Mouse (Mus musculus): ENCODE results near the gene Nr1h3.
"Not testable (repeated sequence)": the region's sequence is repeated elsewhere in the genome, so short reads cannot be mapped to it uniquely, and the experiment has no call there.

Gene Nr1h3

GRCm38 (mm10) chr2:91202222-91202971 lies at the start of gene Nr1h3, which contains the start of gene Acp2:
Gene Nr1h3, minus strand, starts transcription at chr2:91202834.
Gene Acp2, plus strand, starts transcription at chr2:91202885.
- DNase-seq = peak; percentile 94

- DNase-seq = no peak
Measured at GRCm38 (mm10) chr2:91252001-91252400, 49.4 kb upstream of the Nr1h3 start.

GRCm38 (mm10) chr2:91248366-91248765 lies 45.7 kb upstream of the Nr1h3 start:
- no peak for DNase-seq

GRCm38 (mm10) chr2:91244557-91245228 lies 42.1 kb upstream of the Nr1h3 start:
- DNase-seq = no peak

- DNase-seq = peak; percentile 51
Measured at GRCm38 (mm10) chr2:91243416-91243815, 40.8 kb upstream of the Nr1h3 start.

- no peak for DNase-seq
Measured at GRCm38 (mm10) chr2:91242547-91242946, 39.9 kb upstream of the Nr1h3 start.

- DNase-seq = not testable (repeated sequence)
Measured at GRCm38 (mm10) chr2:91237511-91238080, 35.0 kb upstream of the Nr1h3 start.

- DNase-seq = peak; percentile 91
Measured at GRCm38 (mm10) chr2:91236601-91237510, 34.2 kb upstream of the Nr1h3 start, which contains the start of gene Ddb2. Gene Ddb2, minus strand, starts transcription at chr2:91236982.

- no peak for DNase-seq
Measured at GRCm38 (mm10) chr2:91229735-91230134, 27.1 kb upstream of the Nr1h3 start.

- no peak for DNase-seq
Measured at GRCm38 (mm10) chr2:91223614-91224013, 21.0 kb upstream of the Nr1h3 start.

GRCm38 (mm10) chr2:91220501-91220900 lies 17.9 kb upstream of the Nr1h3 start:
- DNase-seq = no peak

- DNase-seq = no peak
Measured at GRCm38 (mm10) chr2:91217032-91217431, 14.4 kb upstream of the Nr1h3 start.

GRCm38 (mm10) chr2:91213311-91213710 lies 10.7 kb upstream of the Nr1h3 start:
- DNase-seq = no peak

GRCm38 (mm10) chr2:91206254-91206775 lies 3.7 kb upstream of the Nr1h3 start:
- DNase-seq = no peak

- no peak for DNase-seq
Measured at GRCm38 (mm10) chr2:91202972-91203656, 480 bp upstream of the Nr1h3 start.

- DNase-seq = no peak
Measured at GRCm38 (mm10) chr2:91198888-91199287, 3.7 kb downstream of the Nr1h3 start.

- DNase-seq = no peak
Measured at GRCm38 (mm10) chr2:91196577-91197001, 6.0 kb downstream of the Nr1h3 start.

GRCm38 (mm10) chr2:91194624-91195332 lies 7.9 kb downstream of the Nr1h3 start:
- peak; percentile 83 for DNase-seq

- no peak for DNase-seq
Measured at GRCm38 (mm10) chr2:91190501-91190900, 12.1 kb downstream of the Nr1h3 start.

GRCm38 (mm10) chr2:91187431-91187830 lies 15.2 kb downstream of the Nr1h3 start:
- no peak for DNase-seq

- no peak for DNase-seq
Measured at GRCm38 (mm10) chr2:91186208-91186607, 16.4 kb downstream of the Nr1h3 start.
